Mouse (Mus musculus): ENCODE data around the gene Wnt9b. TPM values are rescaled to one million over a fixed set of nuclear protein-coding genes. Genes with fewer than 3 reads are reported as not detected.

The Wnt9b gene
- polyA plus RNA-seq, 1 experiment from 2014 or later = 5.3 TPM

DNA sequence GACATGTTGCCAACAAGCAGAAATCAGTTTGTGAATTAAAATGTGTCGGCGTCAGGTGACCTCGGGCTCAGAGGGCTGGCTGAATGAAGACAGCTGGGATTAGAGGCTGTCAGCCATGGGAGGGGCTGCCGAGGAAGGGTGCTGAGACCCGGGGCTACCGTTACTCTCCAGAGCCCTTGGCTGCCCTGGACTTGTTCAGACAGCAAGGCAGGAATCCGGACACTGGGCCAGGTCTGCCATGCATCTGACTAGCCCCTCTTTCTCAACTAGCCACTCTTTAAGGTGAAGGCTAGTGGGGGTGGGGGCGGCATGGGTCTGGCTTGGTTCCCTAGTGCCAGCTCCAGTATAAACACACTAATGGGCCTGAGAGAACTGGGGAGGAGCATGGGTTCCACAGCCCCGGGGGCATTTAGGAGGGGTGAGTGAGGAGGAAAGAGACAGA lies 27.6 kb downstream of the Wnt9b start:
- Histone ChIP-seq H3K27ac (replicated peaks) (0 out of 2 replicates have a peak overlapping the region, but pooled peaks have one; percentile 32), H3K4me1 (peaks cover 36% of the 10 kb centered on the region), H3K4me3 (peak overlapping the region; percentile 39), H3K36me3 (replicated peaks) (no peaks in the 10 kb centered on the region), H3K27me3 (replicated peaks; ENCODE audit: low read depth, poor library complexity, severe bottlenecking) (peaks cover 14% of the 10 kb centered on the region; the same call in 1 of the 2 replicates), H3K9me3 (no peaks in the 10 kb centered on the region)
- WGBS = 22% methylated on average over 9 of the region's 9 CpGs
- no peak for DNase-seq (ENCODE audit: low spot score)

DNA sequence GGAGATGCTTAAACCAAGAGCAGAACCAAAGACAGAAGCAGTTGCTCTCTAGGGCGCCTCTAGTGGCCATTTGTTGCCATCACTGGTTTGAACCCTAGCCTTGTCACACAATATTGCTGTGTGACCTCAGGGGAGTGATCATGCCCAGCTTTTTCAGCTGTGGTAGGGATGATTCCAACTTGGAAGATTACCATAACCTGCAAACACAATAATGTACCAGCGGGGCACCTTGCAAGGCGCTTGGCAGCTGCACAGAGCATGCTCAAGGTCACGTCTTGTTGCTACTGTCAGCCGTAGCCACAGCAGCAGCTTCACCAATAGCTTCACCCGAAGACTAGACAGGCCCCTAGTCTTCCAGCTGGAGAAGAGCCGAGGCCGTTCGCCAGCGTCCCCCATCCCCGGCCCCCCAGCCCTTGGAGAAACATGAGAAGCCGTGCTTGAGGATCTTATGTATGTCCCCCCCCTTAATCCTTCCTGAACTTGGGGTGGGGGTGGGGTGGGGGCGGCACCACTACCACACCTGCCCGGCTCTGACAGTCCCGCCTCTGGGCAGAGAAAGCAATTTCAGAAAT lies 28.1 kb downstream of the Wnt9b start:
- WGBS = 27% methylated on average over 15 of the region's 15 CpGs
- Histone ChIP-seq H3K27me3 (replicated peaks; ENCODE audit: low read depth, poor library complexity, severe bottlenecking) (peaks cover 14% of the 10 kb centered on the region; the same call in 1 of the 2 replicates), H3K4me3 (peak overlapping the region; percentile 39), H3K36me3 (replicated peaks) (no peaks in the 10 kb centered on the region), H3K27ac (replicated peaks) (no peak overlapping the region), H3K9me3 (no peaks in the 10 kb centered on the region), H3K4me1 (peaks cover 41% of the 10 kb centered on the region)
- peak; percentile 64 for DNase-seq (ENCODE audit: low spot score)

DNA sequence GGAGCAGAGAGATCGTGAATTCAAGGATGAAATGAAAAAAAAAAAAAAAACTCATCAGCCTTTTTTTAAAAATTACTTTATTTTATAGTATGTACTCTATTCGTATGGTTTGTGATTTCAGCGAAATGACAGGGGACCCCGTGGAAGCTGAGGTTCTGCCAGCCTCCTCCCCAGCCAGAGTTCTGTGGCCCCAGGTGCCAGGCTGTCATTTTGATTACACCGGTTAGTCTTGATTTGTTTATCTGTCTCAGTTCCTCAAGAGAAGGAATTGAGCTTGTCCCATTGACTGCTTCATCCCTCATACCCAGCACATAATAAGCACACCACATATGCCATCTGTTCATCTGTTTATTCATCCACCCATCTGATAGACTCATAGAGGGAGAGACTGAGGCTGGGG lies 30.2 kb downstream of the Wnt9b start:
- Histone ChIP-seq H3K4me1 (peaks cover 43% of the 10 kb centered on the region), H3K36me3 (replicated peaks) (no peaks in the 10 kb centered on the region), H3K9me3 (no peaks in the 10 kb centered on the region), H3K4me3 (no peak overlapping the region), H3K27ac (replicated peaks) (no peak overlapping the region), H3K27me3 (replicated peaks; ENCODE audit: low read depth, poor library complexity, severe bottlenecking) (peaks cover 27% of the 10 kb centered on the region; the same call in 1 of the 2 replicates)
- WGBS = 81% methylated on average over 5 of the region's 5 CpGs
- no peak for DNase-seq (ENCODE audit: low spot score)

DNA sequence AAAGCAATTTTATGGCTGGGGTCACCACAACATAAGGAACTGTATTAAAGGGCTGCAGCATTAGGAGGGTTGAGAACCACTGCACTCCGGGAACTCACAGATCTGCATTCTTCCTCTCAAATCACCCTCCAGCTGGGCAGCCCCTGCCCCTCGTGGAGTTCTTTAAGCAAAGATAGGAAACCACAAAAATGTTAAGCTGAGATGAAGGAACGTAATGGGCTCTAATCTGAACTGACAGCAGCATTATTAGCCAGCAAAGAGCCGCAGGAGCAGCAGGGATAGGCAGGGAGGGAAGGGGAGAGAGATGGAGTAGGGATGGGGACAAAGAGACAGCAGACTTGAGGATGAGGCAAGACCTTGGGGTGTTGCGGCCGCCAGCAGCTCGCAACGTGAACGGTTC lies 32.6 kb downstream of the Wnt9b start:
- Histone ChIP-seq H3K27ac (replicated peaks) (no peak overlapping the region), H3K9me3 (no peaks in the 10 kb centered on the region), H3K36me3 (replicated peaks) (no peaks in the 10 kb centered on the region), H3K4me1 (peaks cover 42% of the 10 kb centered on the region), H3K27me3 (replicated peaks; ENCODE audit: low read depth, poor library complexity, severe bottlenecking) (peaks cover 34% of the 10 kb centered on the region; the same call in 1 of the 2 replicates), H3K4me3 (no peak overlapping the region)
- 44% methylated on average over 9 of the region's 9 CpGs for WGBS
- DNase-seq (ENCODE audit: low spot score) = no peak

DNA sequence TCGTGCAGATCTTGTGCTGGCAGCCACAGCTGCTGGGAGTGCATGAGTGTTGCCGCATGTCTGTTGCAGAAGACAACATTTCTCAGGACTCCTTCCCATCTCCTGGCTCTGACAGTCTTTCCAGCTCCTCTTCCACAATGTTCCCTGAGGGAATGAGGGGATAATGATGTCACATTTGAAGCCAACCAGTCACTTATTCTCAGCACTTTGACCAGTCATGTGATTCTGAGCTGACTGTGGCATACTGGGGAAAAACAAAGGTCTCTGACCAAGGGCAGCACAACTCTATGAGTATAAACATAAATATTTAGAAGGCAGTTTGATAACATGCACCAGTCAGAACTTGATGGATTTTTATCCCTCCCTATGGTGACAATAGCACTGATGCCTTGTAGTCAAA lies 35.5 kb downstream of the Wnt9b start:
- DNase-seq (ENCODE audit: low spot score) = no peak
- Histone ChIP-seq H3K4me3 (no peak overlapping the region), H3K9me3 (no peaks in the 10 kb centered on the region), H3K27me3 (replicated peaks; ENCODE audit: low read depth, poor library complexity, severe bottlenecking) (peaks cover 39% of the 10 kb centered on the region), H3K27ac (replicated peaks) (no peak overlapping the region), H3K36me3 (replicated peaks) (no peaks in the 10 kb centered on the region), H3K4me1 (peaks cover 41% of the 10 kb centered on the region)
- 88% methylated on average over 2 of the region's 2 CpGs for WGBS

DNA sequence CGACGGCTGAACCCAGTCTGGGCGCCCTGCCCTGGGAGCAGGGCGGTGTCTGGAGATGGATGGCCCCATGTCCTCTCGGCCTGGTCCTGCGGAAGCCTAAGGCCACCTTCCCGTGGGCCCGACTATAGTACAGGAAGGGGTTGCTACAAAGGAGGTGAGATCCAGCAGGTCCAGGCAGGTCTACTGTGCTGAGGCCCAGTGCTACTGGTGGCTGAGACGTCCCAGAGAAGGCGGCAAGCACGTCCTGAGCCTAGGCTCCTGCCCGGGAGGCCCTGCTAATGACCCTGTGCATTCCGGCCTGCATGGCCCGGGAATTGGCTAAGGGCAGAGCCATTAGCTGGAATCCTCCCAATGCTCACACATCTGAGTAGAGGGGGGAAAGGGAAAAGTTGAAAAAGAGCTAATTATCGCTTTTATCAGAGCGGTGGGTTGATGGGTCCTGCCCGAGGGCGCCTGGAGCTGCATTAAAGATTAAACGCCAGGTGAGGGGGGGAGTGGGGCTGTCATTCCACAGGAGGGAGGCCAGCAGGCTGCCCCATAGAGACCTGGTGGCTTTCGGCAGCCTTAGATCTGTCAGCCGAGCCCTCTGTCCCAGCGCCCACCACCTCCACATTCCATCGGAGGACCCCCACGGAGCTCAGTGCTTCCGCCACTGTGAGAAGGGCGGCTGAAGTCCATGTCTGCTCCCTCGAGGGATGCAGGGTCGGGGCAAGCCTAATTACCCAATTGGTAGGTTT lies 37.6 kb downstream of the Wnt9b start:
- Histone ChIP-seq H3K27me3 (replicated peaks; ENCODE audit: low read depth, poor library complexity, severe bottlenecking) (peaks cover 39% of the 10 kb centered on the region), H3K4me1 (peaks cover 20% of the 10 kb centered on the region), H3K27ac (replicated peaks) (peak overlapping the region; percentile 35; the same call in 1 of the 2 replicates), H3K36me3 (replicated peaks) (no peaks in the 10 kb centered on the region), H3K9me3 (no peaks in the 10 kb centered on the region), H3K4me3 (no peak overlapping the region)
- 43% methylated on average over 28 of the region's 28 CpGs for WGBS
- DNase-seq (ENCODE audit: low spot score) = peak; percentile 58

DNA sequence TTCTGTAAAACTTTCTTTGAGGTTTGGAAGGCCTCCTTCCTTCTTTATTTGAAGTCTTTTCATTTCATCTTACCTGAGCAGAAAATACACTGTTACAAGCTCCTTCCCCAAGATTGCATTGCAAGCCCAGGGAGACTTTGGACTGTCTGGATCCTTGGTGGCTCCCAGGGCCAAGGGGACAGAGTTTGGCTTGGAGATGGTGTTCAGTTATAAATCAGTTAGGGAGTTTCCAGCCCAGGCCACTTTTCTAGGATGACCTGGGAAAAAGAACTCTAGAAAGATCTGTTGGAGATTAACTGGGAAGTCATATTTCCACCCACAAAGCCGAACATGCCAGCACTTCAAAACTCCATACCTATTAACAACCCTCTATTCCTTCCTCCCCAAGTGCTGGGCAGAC lies 39.6 kb downstream of the Wnt9b start:
- peaks cover 30% of the 10 kb centered on the region for H3K27me3 ChIP-seq (replicated peaks; ENCODE audit: low read depth, poor library complexity, severe bottlenecking)
- no peaks in the 10 kb centered on the region for H3K9me3 ChIP-seq
- DNase-seq (ENCODE audit: low spot score) = no peak
- H3K4me3 ChIP-seq = no peak overlapping the region
- WGBS = 81% methylated on average over 1 of the region's 1 CpGs
- no peak overlapping the region for H3K27ac ChIP-seq (replicated peaks)
- H3K4me1 ChIP-seq = peaks cover 14% of the 10 kb centered on the region
- H3K36me3 ChIP-seq (replicated peaks) = no peaks in the 10 kb centered on the region

DNA sequence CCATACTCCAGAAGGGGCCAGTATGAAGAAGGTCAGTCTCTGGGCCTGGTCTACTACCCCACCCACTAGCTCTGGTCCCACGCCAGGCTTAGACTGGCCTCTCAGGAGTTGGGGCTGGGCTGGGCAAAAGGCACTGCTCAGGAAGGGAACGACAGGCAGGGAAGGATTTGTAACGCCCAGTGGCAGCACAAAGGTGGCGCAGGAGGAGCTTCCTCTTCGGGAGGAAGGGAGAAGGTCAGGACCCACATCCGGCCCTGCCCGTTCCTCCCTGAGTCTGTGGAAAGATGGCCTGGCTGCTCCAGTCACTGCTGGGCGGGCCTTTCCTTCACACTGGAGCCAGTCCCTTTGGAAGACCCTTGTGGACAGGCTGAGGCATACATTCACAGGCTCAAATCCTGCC lies 42.6 kb downstream of the Wnt9b start:
- H3K27me3 ChIP-seq (replicated peaks; ENCODE audit: low read depth, poor library complexity, severe bottlenecking) = peaks cover 13% of the 10 kb centered on the region
- DNase-seq (ENCODE audit: low spot score) = no peak

DNA sequence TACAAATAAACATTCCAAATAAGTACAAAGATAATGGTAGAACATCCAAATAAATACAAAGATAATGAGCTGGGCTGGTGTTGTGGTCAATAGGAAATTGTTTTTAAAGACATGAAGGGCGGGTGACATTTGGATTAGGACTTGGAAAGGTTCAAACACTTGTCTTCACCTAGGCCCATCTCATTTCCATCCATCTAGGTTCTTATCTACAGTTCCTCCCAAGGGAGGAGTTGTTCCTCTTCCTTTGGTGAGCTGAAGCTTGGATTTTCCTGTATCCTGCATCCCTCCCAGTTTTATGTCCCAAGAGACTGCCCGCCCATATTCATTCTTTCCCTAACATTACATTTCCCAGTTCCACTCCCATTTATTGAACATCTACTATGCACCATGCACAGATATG lies 51.4 kb downstream of the Wnt9b start:
- 70% methylated on average over 2 of the region's 2 CpGs for WGBS
- Histone ChIP-seq H3K27ac (replicated peaks) (peak overlapping the region; percentile 97), H3K4me3 (peak overlapping the region; percentile 93)

More for the DNA sequence above, 42.6 kb downstream of the Wnt9b start:
- Histone ChIP-seq H3K4me3 (no peak overlapping the region), H3K36me3 (replicated peaks) (no peaks in the 10 kb centered on the region), H3K27ac (replicated peaks) (no peak overlapping the region), H3K4me1 (peaks cover 10% of the 10 kb centered on the region), H3K9me3 (no peaks in the 10 kb centered on the region)
- 53% methylated on average over 8 of the region's 8 CpGs for WGBS

DNA sequence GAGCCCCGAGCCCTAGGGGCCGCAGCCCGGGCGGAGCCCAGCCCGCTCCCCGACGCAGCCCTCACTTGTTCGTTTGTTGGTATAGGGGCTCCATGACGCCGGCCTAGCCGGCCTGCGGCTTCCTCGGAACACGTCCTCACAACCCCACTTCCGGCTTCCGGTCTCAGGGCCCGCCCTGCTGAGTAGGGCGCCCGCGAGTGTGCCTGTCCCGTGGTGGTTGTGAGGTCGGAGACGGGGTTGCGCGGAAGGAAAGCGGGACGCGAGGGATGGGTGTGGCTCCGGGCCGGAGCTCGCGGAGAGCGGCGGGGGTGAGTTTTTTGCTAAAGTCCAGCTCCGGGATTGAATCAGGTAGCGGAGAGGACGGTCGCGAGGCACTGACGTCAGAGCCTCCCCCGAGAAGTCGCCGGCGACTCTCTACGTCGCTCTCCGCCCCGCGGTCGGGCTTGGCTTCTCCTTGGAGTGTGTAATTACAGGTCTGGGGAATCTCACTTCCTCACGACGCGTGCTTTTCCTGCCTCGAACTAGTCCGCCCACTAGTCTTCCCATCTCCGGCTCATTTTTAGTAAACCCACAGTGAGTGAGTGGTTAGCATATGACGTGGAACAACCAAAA lies 52.0 kb downstream of the Wnt9b start, which contains the start of gene Gosr2:
Gene Gosr2 (minus strand): TSS at position 334 of the 612 bp plus-strand sequence.
- Histone ChIP-seq H3K36me3 (replicated peaks) (peaks cover 10% of the 10 kb centered on the region), H3K27ac (replicated peaks) (peak within 1 kb of the TSS; percentile 97), H3K4me3 (peak within 1 kb of the TSS; percentile 93), H3K4me1 (peaks cover 12% of the 10 kb centered on the region), H3K9me3 (no peaks in the 10 kb centered on the region), H3K27me3 (replicated peaks; ENCODE audit: low read depth, poor library complexity, severe bottlenecking) (no peaks in the 10 kb centered on the region)
- under 1% methylated on average over 57 of the region's 57 CpGs for WGBS
- peak; percentile 93 for DNase-seq (ENCODE audit: low spot score)

More for the DNA sequence above, 51.4 kb downstream of the Wnt9b start:
- Histone ChIP-seq H3K27me3 (replicated peaks; ENCODE audit: low read depth, poor library complexity, severe bottlenecking) (no peaks in the 10 kb centered on the region), H3K9me3 (no peaks in the 10 kb centered on the region), H3K4me1 (peaks cover 12% of the 10 kb centered on the region), H3K36me3 (replicated peaks) (peaks cover 10% of the 10 kb centered on the region)
- no peak for DNase-seq (ENCODE audit: low spot score)

DNA sequence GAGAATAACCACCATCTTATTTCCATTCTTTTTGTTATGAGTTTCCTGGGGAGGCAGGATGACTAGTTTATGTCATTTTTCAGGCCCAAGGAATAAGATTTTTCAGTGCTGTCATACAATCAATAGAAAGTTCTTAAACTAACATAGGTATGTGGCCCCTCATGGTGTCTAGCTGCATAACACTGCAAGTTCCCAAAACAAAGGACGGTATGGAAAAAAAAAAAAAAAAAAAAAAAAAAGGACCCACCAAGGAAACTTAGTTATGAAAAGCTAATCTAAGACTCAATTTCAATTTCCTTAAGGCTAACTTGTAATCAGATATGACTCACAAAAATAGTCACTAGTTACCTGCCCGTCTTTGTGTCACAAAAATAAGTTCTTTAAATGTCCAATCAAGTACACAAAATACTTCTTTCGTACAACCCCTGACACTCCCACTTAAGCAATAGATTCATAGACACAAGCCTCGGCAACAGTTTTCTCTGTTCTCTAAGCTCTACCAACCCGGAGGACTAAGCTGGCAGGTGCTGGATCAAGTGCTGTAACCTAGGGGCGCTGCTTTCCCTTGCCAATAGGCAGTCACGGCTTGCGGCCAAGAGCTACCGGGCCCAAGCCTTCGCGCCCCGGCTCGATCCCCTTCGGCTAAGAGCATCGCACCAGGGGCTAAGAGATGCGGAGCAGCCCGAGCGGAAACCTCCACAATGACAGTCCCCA lies 52.6 kb downstream of the Wnt9b start:
- WGBS = 2% methylated on average over 18 of the region's 18 CpGs
- H3K27ac ChIP-seq (replicated peaks) = peak overlapping the region; percentile 97
- peaks cover 12% of the 10 kb centered on the region for H3K4me1 ChIP-seq
- H3K27me3 ChIP-seq (replicated peaks; ENCODE audit: low read depth, poor library complexity, severe bottlenecking) = no peaks in the 10 kb centered on the region
- peaks cover 10% of the 10 kb centered on the region for H3K36me3 ChIP-seq (replicated peaks)
- DNase-seq (ENCODE audit: low spot score) = no peak
- peak overlapping the region; percentile 93 for H3K4me3 ChIP-seq
- no peaks in the 10 kb centered on the region for H3K9me3 ChIP-seq

DNA sequence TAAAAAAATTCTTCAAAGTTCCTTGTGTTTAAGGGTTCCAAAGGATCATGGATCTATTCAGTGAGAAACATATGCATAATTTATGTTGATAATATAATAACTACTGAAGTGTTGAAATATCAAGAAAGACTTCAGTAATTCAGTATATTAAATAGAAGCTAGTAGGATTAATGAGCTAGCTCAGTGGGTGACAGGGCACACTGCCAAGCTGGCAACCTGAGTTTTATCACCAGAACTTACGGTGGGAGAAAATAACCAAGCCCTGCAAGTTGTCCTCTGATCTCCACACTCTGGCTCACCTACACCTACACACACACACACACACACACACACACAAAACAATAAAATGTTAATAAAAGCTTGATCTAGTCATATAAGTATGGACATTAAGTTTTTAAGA lies 56.4 kb downstream of the Wnt9b start:
- no peak for DNase-seq (ENCODE audit: low spot score)
- Histone ChIP-seq H3K9me3 (no peaks in the 10 kb centered on the region), H3K4me3 (no peak overlapping the region), H3K36me3 (replicated peaks) (peaks cover 19% of the 10 kb centered on the region), H3K27ac (replicated peaks) (no peak overlapping the region), H3K4me1 (peaks cover 28% of the 10 kb centered on the region), H3K27me3 (replicated peaks; ENCODE audit: low read depth, poor library complexity, severe bottlenecking) (no peaks in the 10 kb centered on the region)
- WGBS = 93% methylated on average over 1 of the region's 1 CpGs

Measured in embryonic facial prominence, embryonic 10.5 days (tissue).